Mouse (Mus musculus): ENCODE measurements around the gene Cabp4. TPM values are rescaled to one million over a fixed set of nuclear protein-coding genes. Genes with fewer than 3 reads are reported as not detected.

Cabp4 gene
- total and polyA plus RNA-seq, 3 experiments, result 2.8 to 11.8 (median 6.4) TPM

GRCm38 (mm10) chr19:4181892-4182291 is 38.1 kb upstream of the Cabp4 start:
- no peaks in the 10 kb centered on the region for H3K9me3 ChIP-seq (replicated peaks; ENCODE audit: low read length)
- H3K9ac ChIP-seq (ENCODE audit: insufficient read depth, low read depth), result no peak overlapping the region
- DNase-seq (ENCODE audit: extremely low read depth), result peak; percentile 54
- peaks cover 9 to 53% of the 10 kb centered on the region in 2 experiments; a peak in 3 of 4 replicates for H3K4me1 ChIP-seq (ENCODE audit: control insufficient read depth in 1 of 2, insufficient read depth in 2 of 2)
- no peaks in the 10 kb centered on the region for H3K79me2 ChIP-seq (replicated peaks; ENCODE audit: control insufficient read depth, extremely low read depth, insufficient read depth, poor library complexity, severe bottlenecking)
- no peak overlapping the region for H3K4me2 ChIP-seq (ENCODE audit: insufficient read depth, low read depth, poor library complexity, severe bottlenecking)
- no peak overlapping the region for H3K4me3 ChIP-seq (replicated peaks in 1 of 3; ENCODE audit: low read depth in 2 of 3, low read length in 2 of 3, poor library complexity in 1 of 3)
- TF ChIP-seq E2F4 (IDR thresholded peaks at IDR 0.05; ENCODE audit: insufficient replicate concordance, low read depth, low read length) (no peak), SMC3 (IDR thresholded peaks at IDR 0.05; ENCODE audit: low read depth, low read length) (no peak), CHD1 (IDR thresholded peaks at IDR 0.05; ENCODE audit: low read depth, low read length) (no peak), MAX (IDR thresholded peaks at IDR 0.05; ENCODE audit: low read length) (no peak), ZC3H11A (IDR thresholded peaks at IDR 0.05; ENCODE audit: low read depth, low read length) (no peak), EP300 (IDR thresholded peaks at IDR 0.05; ENCODE audit: low read length) (no peak), MXI1 (IDR thresholded peaks at IDR 0.05; ENCODE audit: low read depth, low read length) (no peak), SIN3A (IDR thresholded peaks at IDR 0.05; ENCODE audit: low read length) (no peak), MAZ (IDR thresholded peaks at IDR 0.05; ENCODE audit: low read depth, low read length) (no peak), JUN (IDR thresholded peaks at IDR 0.05; ENCODE audit: insufficient read depth, low read depth, low read length) (no peak)
- H3K36me3 ChIP-seq (replicated peaks in 1 of 2; ENCODE audit: control insufficient read depth in 1 of 2, insufficient read depth in 1 of 2, low read length in 1 of 2), result peaks cover 63 to 90% of the 10 kb centered on the region in 2 experiments
- dilution Hi-C loops (cut with MboI; ENCODE audit: extremely low pct_ligation_motif_present, extremely low pct_unique_long_range_greater_than_20kb, low sequenced_read_pairs) (no loop called here), in situ Hi-C loops (cut with MboI; ENCODE audit: low pct_ligation_motif_present, low pct_unique_long_range_greater_than_20kb, low sequenced_read_pairs) (no loop called here)
- no peaks in the 10 kb centered on the region for H3K27me3 ChIP-seq (replicated peaks)
- H3K27ac ChIP-seq (ENCODE audit: insufficient read depth, low read depth), result no peak overlapping the region

DNA sequence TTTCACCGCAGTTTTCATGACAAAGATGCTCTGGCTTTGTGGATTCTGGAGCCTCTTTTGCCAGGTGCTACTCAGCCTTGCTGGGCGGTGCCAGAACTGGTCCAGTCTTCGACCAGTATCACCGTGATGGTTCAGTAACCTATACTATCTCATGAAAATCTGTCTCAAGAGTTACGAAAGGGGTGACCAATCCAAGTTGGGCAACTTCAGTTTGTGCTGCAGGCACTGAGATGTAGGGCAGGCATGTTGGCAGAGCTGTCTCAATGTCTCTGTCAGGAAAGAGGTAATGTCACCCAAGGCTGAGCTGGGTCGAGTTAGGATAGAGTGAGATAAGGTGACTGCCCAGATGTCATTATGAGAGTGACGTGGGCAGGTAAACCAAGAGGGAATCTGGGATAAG is 36.6 kb upstream of the Cabp4 start:
- Histone ChIP-seq H3K27me3 (replicated peaks) (no peaks in the 10 kb centered on the region), H3K9me3 (replicated peaks; ENCODE audit: low read length) (no peaks in the 10 kb centered on the region), H3K9ac (ENCODE audit: insufficient read depth, low read depth) (no peak overlapping the region), H3K4me2 (ENCODE audit: insufficient read depth, low read depth, poor library complexity, severe bottlenecking) (no peak overlapping the region), H3K79me2 (replicated peaks; ENCODE audit: control insufficient read depth, extremely low read depth, insufficient read depth, poor library complexity, severe bottlenecking) (no peaks in the 10 kb centered on the region), H3K36me3 (replicated peaks in 1 of 2; ENCODE audit: control insufficient read depth in 1 of 2, insufficient read depth in 1 of 2, low read length in 1 of 2) (peaks cover 48 to 85% of the 10 kb centered on the region in 2 experiments), H3K4me1 (ENCODE audit: control insufficient read depth in 1 of 2, insufficient read depth in 2 of 2) (peaks cover 5 to 38% of the 10 kb centered on the region in 2 experiments; a peak in 3 of 4 replicates), H3K4me3 (replicated peaks in 1 of 3; ENCODE audit: low read depth in 2 of 3, low read length in 2 of 3, poor library complexity in 1 of 3) (no peak overlapping the region), H3K27ac (ENCODE audit: insufficient read depth, low read depth) (no peak overlapping the region)
- no peak for TF ChIP-seq ZKSCAN1 (IDR thresholded peaks at IDR 0.05; ENCODE audit: borderline replicate concordance, low read depth, low read length)
- TF ChIP-seq SIN3A (IDR thresholded peaks at IDR 0.05; ENCODE audit: low read length), result no peak
- no peak for TF ChIP-seq CTCF (conservative IDR thresholded peaks at IDR 0.05 in 1 of 2, IDR thresholded peaks at IDR 0.05 in 1 of 2; ENCODE audit: low read depth in 2 of 2, low read length in 2 of 2)
- no peak for TF ChIP-seq UBTF (IDR thresholded peaks at IDR 0.05; ENCODE audit: low read depth, low read length)
- no peak for TF ChIP-seq KAT2A (IDR thresholded peaks at IDR 0.05; ENCODE audit: insufficient replicate concordance, low read length)
- TF ChIP-seq MAFK (IDR thresholded peaks at IDR 0.05; ENCODE audit: insufficient replicate concordance, low read length), result no peak
- no peak for TF ChIP-seq POLR2A (IDR thresholded peaks at IDR 0.05; ENCODE audit: low read depth, low read length)
- TF ChIP-seq MAX (IDR thresholded peaks at IDR 0.05; ENCODE audit: low read length), result no peak
- no peak for TF ChIP-seq TBP (conservative IDR thresholded peaks at IDR 0.05; ENCODE audit: low read depth, low read length)
- TF ChIP-seq NRF1 (IDR thresholded peaks at IDR 0.05; ENCODE audit: low read depth, low read length), result no peak
- TF ChIP-seq USF1 (IDR thresholded peaks at IDR 0.05; ENCODE audit: low read depth, low read length), result no peak
- TF ChIP-seq RCOR1 (conservative IDR thresholded peaks at IDR 0.05; ENCODE audit: low read depth, low read length), result no peak
- TF ChIP-seq BHLHE40 (IDR thresholded peaks at IDR 0.05; ENCODE audit: low read depth, low read length), result no peak
- no peak for TF ChIP-seq IRF4 (IDR thresholded peaks at IDR 0.05; ENCODE audit: low read depth, low read length)
- no peak for TF ChIP-seq E2F4 (IDR thresholded peaks at IDR 0.05; ENCODE audit: insufficient replicate concordance, low read depth, low read length)
- TF ChIP-seq ETS1 (conservative IDR thresholded peaks at IDR 0.05; ENCODE audit: low read depth, low read length), result no peak
- no peak for TF ChIP-seq TCF12 (IDR thresholded peaks at IDR 0.05; ENCODE audit: low read depth, low read length)
- no peak for TF ChIP-seq POLR2AphosphoS2 (IDR thresholded peaks at IDR 0.05; ENCODE audit: low read depth, low read length)
- in situ Hi-C loops (cut with MboI; ENCODE audit: low pct_ligation_motif_present, low pct_unique_long_range_greater_than_20kb, low sequenced_read_pairs) (no loop called here), dilution Hi-C loops (cut with MboI; ENCODE audit: extremely low pct_ligation_motif_present, extremely low pct_unique_long_range_greater_than_20kb, low sequenced_read_pairs) (no loop called here)
- no peak for DNase-seq (ENCODE audit: extremely low read depth)

Data from CH12.LX (cell line).